Mouse (Mus musculus) testis, postnatal 14 days (tissue): ENCODE results near the gene Aldh9a1.

Experiments used
- DNase-seq: peaks from one replicate; pipeline ENCODE4 v3.0.0; 2021; ENCODE audit warnings: low spot score

Gene Aldh9a1

DNA sequence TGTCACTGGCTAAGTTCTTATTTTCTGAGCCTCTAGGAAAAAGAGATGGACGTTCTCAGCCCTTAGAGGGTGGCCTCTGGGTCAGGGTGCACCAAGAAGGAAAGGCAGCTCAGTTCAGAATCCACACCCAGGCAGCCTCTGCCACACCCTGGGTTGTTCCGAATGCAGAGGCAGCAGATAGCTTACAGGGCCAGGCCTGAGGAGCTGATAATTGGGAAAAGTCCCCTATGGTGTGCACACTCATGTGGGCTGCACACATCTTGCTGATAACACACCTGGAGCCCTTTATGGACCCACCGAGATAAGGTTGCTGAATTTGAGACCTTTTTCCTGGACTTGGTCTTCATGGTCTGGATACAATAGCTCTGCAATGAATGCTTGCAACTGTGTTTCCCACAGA is 34.4 kb downstream of the Aldh9a1 start:
- no peak for DNase-seq

DNA sequence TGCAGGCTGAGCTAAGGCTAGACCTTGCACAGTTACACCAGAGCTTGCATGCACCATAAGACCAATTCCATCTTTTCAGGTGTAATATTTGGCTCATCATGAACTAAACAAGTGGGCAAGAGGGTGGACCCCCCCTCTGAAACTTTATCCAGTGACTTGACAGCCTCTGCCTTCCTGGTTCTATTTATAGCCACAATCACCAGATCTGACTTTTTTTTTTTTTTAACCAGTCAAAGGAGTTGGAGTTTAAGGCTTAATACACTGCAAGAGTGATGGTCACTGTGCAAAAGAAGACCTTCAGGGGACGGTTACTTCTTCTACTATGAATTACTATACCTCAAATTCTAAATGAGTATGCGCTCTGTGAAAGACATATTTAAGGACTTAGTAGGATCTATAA is 35.4 kb downstream of the Aldh9a1 start:
- DNase-seq = no peak

DNA sequence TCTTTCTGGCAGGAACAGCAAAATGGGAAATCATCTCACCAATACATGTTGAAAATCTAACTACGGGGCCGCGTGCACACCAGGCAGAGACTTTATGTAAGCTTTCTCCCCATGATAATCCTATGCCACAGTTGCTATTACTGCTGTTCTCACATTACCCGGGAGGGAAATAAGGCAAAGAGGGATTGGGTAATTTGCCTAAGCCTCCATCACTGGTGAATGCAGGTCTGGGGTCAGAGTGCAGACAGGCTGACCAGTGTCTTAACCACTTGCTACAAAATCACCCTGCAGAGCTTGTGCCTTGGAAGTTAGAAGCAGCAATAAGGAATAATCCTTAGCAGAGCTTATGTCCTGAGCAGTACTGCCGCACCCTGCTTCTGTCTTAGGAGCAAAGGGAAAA is 35.8 kb downstream of the Aldh9a1 start:
- DNase-seq = no peak

DNA sequence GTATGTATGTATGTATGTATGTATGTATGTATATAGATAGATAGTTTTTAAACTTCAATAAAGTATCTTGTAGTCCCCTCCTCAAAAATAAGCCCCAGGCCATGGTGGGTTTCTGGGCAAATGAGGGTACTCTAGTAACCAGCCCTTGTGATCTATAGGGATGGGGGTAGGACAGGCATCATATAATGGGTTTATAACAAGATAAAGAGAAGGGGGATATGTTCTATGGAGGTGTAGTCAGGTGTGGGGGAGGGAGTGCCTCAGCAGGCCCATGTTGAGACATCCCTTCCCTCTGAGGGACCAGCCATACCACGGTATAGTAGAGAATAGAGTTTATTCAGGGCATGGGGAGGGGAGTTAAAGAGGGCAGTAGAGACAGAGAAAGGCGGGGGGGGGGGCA is 36.7 kb downstream of the Aldh9a1 start:
- DNase-seq = no peak

DNA sequence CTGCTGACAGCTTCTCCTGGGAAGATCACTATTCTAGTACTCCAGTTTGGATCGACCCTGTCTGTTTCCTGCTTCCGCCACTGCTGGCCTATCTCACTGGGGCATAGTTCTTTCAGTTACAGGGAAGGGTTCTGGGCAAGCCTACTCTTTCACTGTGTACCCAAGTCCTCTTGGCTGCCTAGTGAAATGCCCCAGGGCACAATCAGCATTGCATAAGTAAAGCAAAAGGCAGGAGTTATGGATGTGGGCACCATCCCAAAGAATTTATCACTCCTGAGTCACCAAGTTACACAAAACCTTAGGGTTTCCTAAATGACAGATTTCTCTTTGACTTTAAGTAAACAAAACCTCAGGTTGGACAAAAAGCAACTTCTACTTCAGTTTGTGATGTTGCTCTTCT is 37.5 kb downstream of the Aldh9a1 start:
- DNase-seq = no peak

DNA sequence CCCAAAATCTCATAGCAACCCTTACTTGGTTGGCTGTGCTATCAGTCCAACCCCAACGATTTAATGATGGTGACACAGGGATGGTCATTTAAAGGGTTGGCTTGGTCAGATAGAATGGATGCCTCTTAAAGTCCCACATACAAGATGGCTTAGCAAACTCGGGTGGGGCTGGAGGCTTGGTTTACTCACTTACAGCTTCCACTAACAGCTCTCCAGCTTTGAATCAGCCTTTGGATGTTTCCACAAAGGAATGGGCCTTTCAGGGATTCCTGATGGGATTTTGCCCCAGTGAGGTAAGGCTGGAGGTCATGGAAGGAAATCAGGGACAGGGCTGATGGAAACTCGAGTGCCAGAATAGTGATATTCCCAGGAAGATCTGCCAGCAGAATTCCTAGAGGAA is 38.0 kb downstream of the Aldh9a1 start:
- no peak for DNase-seq

DNA sequence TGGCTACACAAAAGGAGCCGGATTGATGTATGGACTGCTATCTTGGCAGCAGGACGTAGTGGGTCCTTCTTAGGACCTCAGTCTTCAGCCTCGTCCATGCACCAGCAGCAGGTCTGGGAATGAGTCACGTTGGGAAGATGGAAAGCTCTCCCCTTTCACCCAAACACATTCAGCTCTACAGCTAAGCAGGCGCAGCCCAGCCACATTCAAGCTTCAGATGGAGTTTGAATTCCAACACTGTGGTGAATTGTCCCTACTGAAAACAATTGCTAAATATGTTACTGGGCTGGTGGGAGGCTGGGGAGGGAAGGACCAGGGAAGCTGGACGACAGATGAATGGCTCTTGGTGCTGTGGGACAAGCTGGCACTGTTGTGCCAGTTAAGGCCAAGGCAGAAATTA is 38.8 kb downstream of the Aldh9a1 start:
- no peak for DNase-seq

DNA sequence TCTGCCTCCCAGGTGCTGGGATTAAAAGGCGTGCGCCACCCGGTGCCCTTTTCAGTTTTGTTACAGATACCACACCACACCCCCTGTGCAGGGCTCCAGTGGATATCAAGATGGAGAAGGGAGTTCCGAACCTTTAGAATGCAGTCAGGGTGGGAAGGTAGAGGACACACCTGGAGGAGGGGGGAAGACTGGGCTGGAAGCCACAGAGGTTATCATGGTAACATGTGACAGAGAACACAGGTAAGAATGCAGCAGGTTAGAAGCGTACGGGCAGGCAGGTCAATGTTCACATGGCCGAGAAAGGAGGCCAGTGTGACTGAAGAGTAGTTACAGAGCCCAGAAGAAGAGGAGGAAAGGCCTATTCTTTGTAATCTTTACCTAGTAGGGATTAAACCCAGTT is 39.8 kb downstream of the Aldh9a1 start:
- DNase-seq = no peak

DNA sequence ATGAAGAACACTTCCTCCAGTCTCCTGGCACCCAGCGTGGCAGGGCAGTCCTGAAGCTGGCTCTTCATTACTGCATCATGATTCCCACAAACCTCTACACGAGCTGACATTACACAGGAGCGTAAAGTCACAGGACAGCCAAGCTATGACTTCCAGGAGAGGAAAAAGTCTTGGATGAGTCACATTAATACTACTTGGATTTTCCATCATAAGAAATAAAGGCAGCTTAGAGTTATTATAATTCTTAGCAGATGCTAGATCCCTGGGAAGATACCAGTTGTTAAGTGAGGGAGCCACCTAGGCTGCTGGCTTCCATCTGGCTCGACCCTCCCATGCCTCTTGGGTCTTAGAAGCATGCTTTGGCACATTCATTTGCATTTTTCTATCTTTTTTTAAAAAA is 40.6 kb downstream of the Aldh9a1 start:
- DNase-seq = no peak

DNA sequence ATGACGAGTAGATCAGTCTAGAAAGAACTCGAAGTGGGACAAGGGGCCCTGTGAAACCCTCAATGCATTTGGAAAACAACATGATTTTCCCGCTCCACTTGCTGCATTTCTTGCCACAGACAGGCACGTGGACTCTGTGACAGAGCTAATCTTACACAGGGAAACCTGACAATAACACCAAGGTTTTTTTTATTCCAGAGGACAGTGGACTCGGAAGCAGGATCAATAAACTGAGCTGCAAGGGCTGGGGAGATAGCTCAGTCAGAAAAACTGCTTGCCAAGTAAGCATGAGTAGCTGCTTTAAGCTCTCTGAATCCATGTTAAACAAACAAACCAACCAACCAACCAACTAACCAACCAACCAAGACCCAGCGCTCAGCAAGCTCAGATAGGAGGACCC is 41.5 kb downstream of the Aldh9a1 start:
- no peak for DNase-seq

DNA sequence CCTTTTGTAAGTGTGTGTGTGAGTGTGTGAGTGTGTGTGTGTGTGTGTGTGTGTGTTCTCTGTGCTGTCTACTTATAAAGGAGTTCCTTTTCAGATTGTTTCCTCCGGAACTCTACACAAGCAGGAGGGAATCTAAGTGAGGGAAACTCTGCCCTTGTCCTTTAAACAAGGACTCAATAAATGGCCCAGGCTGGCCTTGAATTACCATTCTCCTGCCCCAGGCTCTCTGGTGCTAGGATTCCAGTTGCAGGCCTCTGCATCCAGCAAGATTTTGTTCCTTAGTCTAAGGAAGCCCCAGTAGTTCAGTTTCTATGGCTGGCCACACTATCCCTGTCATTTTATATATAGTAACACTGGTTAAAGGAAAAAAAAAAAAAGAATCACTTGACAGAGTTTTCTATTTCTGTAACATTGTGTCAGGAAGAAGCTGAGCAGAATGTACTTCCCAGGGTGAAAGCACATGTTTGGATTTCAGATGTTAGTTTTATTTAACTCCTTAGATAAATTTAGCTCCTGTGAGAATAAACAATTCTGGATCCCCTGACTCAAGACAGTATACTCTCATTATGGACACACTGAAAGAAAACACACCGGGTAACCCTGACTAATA is 42.3 kb downstream of the Aldh9a1 start:
- DNase-seq = no peak

DNA sequence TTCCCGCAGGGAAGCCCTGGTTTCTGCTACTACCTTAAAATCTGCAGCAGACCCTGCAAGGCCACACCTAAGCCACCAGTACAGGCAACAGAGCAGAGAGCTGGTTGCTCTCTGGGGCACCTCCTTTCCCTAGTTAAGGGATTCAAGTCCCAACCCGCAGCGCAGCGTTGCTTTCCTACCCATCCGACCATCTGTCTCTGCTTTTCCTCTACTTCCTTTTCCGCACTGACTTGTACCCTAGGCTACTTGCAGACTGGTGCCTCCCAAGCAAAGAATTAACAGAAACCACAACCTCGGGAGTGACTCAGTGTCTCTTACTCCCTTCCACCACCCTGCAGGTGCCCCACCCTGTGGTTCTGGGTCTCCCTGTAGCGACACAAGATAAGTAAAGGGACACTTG is 42.9 kb downstream of the Aldh9a1 start:
- DNase-seq = no peak

DNA sequence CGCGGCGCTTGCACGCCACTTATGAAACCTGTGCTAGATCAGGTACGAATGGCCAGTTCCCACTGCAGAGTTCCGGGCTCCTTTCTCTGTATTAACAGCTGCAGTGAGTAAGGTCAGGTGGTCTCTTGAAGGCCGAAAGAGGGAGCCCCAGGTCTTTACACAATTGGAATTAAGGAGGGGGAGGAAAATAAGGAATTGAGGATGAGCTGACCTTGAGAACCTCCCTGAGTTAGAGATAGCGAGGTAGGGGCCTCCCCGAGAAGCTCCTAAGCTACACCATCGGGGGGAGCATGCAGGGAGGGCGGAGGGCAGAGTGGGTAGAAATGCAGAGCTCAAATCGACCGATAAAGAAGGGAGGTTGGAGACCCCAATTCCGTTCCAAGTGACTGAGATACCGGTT is 43.5 kb downstream of the Aldh9a1 start:
- DNase-seq = no peak

DNA sequence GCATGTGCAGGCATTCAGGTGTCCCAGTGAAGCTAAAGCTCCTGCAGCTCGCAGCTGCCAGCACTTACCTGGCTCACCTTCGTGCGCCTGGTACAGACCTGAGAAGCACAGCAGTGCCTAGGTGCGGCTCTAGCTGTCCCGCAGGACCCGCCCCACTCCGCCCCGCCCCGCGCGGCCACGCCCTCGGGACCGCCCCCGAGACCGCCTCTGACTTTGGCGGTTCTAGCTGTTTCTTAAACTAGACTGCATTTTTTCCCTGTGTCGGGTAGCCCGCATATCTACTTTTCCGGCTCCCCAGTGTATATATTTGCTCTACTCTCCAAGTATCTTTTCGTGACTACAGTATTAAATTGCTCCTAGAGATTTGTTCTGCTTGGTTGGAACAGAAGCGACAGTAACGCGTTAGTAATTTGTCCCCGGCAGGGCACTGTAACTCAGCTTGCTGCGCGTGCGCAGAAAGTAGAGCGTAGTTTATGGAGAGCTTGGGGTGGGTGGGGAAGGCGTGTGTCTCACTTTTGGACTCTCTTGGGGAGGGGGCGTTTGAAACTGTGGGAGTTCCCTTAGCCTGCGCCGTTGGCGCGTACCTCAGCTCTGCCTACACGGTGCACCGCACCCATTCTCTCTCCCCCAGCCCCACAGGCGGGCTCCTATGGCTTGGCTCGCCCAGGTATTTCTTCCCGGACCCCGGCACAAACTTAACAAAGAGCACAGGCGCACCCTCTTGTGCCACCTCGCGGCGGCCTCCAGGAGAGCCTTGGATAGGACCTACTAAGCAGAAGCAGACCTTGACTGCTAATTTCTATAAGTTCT is 44.1 kb downstream of the Aldh9a1 start, which contains the start of gene Mgst3:
Mgst3 (minus strand) TSS at position 159 of the 810 bp plus-strand sequence.
- peak; percentile 89 for DNase-seq

DNA sequence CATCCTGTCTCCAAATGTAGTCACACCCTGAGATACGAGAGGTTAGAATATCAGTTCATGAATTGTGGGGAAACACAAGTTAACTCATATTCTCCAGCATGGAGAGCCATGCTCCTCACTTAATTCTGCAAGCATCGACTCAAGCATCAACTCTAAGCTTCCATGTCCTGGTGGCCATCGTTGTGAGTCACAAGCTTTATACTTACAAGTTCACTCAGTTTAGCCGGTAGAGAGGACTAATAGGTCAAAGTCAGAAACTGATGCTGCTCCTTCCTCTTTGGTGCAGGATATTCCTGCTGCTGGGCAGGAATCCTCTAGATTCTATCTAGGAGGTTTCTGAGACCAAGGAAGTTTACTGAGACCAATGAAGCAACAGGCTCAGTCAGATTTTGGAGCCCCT is 55.4 kb downstream of the Aldh9a1 start:
- no peak for DNase-seq

DNA sequence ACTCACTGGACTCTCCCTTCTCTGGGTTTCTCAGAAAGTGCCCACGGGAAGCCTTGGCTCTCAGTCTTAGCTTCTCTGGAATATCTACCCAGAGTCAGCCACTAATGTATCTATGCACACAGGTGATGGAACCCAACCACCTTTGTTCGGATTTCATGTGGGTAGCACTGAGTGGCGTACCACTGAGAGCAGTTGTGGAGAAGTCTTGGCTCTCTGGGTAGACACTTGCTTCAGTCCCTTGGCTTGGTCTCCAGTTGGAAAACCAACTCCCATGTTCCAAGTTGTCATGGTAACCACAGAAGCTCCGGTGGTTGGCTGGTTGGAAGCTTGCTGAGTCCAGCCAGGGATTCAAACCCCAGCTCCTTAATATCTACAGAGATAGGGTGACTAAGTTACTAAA is 59.8 kb downstream of the Aldh9a1 start:
- no peak for DNase-seq

DNA sequence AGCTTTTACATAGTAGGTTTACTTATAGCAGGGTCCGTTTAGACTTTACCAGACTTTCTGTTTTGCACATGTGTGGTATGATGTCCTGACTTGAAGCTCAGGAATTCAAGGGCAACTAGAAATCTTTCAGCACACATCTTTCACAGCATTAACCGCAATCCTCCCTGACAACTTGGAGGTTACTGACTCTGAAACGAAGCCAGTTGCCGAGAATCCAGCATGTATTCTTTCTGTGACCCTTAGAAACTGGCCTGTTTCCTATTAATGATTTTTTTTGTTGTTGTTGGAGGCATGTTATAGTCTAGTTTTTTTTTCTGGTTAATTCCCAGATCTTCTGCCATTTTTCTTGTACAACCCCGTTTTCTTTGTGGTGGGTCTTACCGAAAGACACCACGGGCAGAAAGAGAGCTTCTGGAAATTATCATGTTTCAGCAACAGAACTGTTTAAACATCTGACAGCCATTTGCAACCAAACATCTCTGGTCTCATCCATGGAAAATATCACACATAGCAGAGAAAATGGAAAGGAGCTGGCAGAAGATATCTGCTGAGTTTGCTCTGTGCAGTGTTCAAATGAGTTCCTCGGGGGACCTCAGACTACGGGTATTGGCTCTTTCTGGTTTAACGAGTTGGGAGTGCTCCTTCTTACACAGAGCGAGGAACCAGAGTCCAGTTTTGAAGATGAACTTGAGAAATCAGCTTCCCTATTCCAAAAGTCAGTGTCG is 62.4 kb downstream of the Aldh9a1 start:
- DNase-seq = no peak

DNA sequence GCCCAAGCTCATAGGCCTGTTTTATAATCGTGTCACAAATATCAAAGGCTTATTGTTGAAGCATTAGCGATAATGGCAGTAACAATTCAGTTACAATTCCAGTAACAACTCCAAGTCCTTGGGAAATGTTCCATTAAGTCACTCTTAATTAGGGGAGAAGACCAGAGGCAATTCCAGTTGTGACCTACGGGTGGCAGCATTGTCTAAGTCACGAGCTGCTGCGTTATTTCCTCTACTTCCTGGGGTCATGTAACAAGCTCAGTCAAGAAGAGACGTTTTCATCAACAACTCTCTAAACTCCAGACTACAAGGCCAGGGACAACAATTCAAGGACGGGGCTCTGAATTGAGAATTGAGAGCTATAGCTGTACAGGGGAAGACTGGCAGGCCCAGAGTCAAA is 65.1 kb downstream of the Aldh9a1 start:
- peak; percentile 49 for DNase-seq
